Mouse (Mus musculus): ENCODE measurements at regions not wholly inside any gene's neighbourhood (a gene's known extent, or its start where the extent isn't known, plus 50 kb on each side); places are given as distances from the start of the nearest gene placed in this dataset.

GRCm38 (mm10) chr1:76466562-76466961 is 920.5 kb downstream of the Slc4a3 start:
- in situ Hi-C loops (cut with MboI; ENCODE audit: low sequenced_read_pairs in 2 of 2, unreplicated experiment in 2 of 2) = no loop called here
- TF ChIP-seq ZC3H11A (IDR thresholded peaks at IDR 0.05; ENCODE audit: borderline replicate concordance, low read depth, low read length) = no peak
- Histone ChIP-seq H3K4me3 (ENCODE audit: insufficient read depth in 1 of 2, low read depth in 1 of 2, low read length in 2 of 2, poor library complexity in 1 of 2, severe bottlenecking in 1 of 2) (no peak overlapping the region), H3K9me3 (ENCODE audit: control insufficient read depth, insufficient read depth, low read depth, low read length) (no peaks in the 10 kb centered on the region), H3K27ac (ENCODE audit: insufficient read depth, low read depth, low read length, poor library complexity, severe bottlenecking) (no peak overlapping the region), H3K36me3 (ENCODE audit: control insufficient read depth, insufficient read depth, low read length, poor library complexity, severe bottlenecking) (no peaks in the 10 kb centered on the region), H3K9ac (ENCODE audit: insufficient read depth, low read depth, low read length, poor library complexity, severe bottlenecking) (no peak overlapping the region), H3K4me1 (ENCODE audit: control insufficient read depth in 2 of 2, insufficient read depth in 2 of 2, low read length in 2 of 2, poor library complexity in 1 of 2) (no peaks in the 10 kb centered on the region)
- DNase-seq (ENCODE audit: low read depth, low spot score) = no peak

GRCm38 (mm10) chr1:76484193-76484592 is 938.1 kb downstream of the Slc4a3 start:
- no peak for DNase-seq (ENCODE audit: low read depth, low spot score)
- H3K4me3 ChIP-seq (ENCODE audit: insufficient read depth in 1 of 2, low read depth in 1 of 2, low read length in 2 of 2, poor library complexity in 1 of 2, severe bottlenecking in 1 of 2) = no peak overlapping the region
- TF ChIP-seq CHD2 (IDR thresholded peaks at IDR 0.05; ENCODE audit: low read depth, low read length) = no peak
- no peak for TF ChIP-seq ZC3H11A (IDR thresholded peaks at IDR 0.05; ENCODE audit: borderline replicate concordance, low read depth, low read length)
- no peak for TF ChIP-seq HCFC1 (IDR thresholded peaks at IDR 0.05; ENCODE audit: borderline replicate concordance, insufficient read depth, low read length)
- no peak for TF ChIP-seq MAFK (IDR thresholded peaks at IDR 0.05; ENCODE audit: insufficient read depth, low read depth, low read length)
- TF ChIP-seq ZNF384 (IDR thresholded peaks at IDR 0.05; ENCODE audit: low read depth, low read length) = no peak
- no peaks in the 10 kb centered on the region for H3K4me1 ChIP-seq (ENCODE audit: control insufficient read depth in 2 of 2, insufficient read depth in 2 of 2, low read length in 2 of 2, poor library complexity in 1 of 2)
- in situ Hi-C loops (cut with MboI; ENCODE audit: low sequenced_read_pairs in 2 of 2, unreplicated experiment in 2 of 2) = no loop called here
- no peaks in the 10 kb centered on the region for H3K36me3 ChIP-seq (ENCODE audit: control insufficient read depth, insufficient read depth, low read length, poor library complexity, severe bottlenecking)
- no peak overlapping the region for H3K27ac ChIP-seq (ENCODE audit: insufficient read depth, low read depth, low read length, poor library complexity, severe bottlenecking)
- no peaks in the 10 kb centered on the region for H3K9me3 ChIP-seq (ENCODE audit: control insufficient read depth, insufficient read depth, low read depth, low read length)
- no peak overlapping the region for H3K9ac ChIP-seq (ENCODE audit: insufficient read depth, low read depth, low read length, poor library complexity, severe bottlenecking)

GRCm38 (mm10) chr1:76487481-76487880 is 941.4 kb downstream of the Slc4a3 start:
- H3K36me3 ChIP-seq (ENCODE audit: control insufficient read depth, insufficient read depth, low read length, poor library complexity, severe bottlenecking) = no peaks in the 10 kb centered on the region
- in situ Hi-C loops (cut with MboI; ENCODE audit: low sequenced_read_pairs in 2 of 2, unreplicated experiment in 2 of 2) = no loop called here
- no peak overlapping the region for H3K27ac ChIP-seq (ENCODE audit: insufficient read depth, low read depth, low read length, poor library complexity, severe bottlenecking)
- no peak for DNase-seq (ENCODE audit: low read depth, low spot score)
- no peaks in the 10 kb centered on the region for H3K4me1 ChIP-seq (ENCODE audit: control insufficient read depth in 2 of 2, insufficient read depth in 2 of 2, low read length in 2 of 2, poor library complexity in 1 of 2)
- H3K4me3 ChIP-seq (ENCODE audit: insufficient read depth in 1 of 2, low read depth in 1 of 2, low read length in 2 of 2, poor library complexity in 1 of 2, severe bottlenecking in 1 of 2) = no peak overlapping the region
- H3K9me3 ChIP-seq (ENCODE audit: control insufficient read depth, insufficient read depth, low read depth, low read length) = no peaks in the 10 kb centered on the region
- TF ChIP-seq ZNF384 (IDR thresholded peaks at IDR 0.05; ENCODE audit: low read depth, low read length) (no peak), CHD2 (IDR thresholded peaks at IDR 0.05; ENCODE audit: low read depth, low read length) (no peak), MAFK (IDR thresholded peaks at IDR 0.05; ENCODE audit: insufficient read depth, low read depth, low read length) (no peak), ZC3H11A (IDR thresholded peaks at IDR 0.05; ENCODE audit: borderline replicate concordance, low read depth, low read length) (no peak), HCFC1 (IDR thresholded peaks at IDR 0.05; ENCODE audit: borderline replicate concordance, insufficient read depth, low read length) (no peak)
- H3K9ac ChIP-seq (ENCODE audit: insufficient read depth, low read depth, low read length, poor library complexity, severe bottlenecking) = no peak overlapping the region

GRCm38 (mm10) chr1:76489681-76490492 is 943.8 kb downstream of the Slc4a3 start:
- DNase-seq (ENCODE audit: low read depth, low spot score) = no peak
- Histone ChIP-seq H3K9ac (ENCODE audit: insufficient read depth, low read depth, low read length, poor library complexity, severe bottlenecking) (no peak overlapping the region), H3K4me3 (ENCODE audit: insufficient read depth in 1 of 2, low read depth in 1 of 2, low read length in 2 of 2, poor library complexity in 1 of 2, severe bottlenecking in 1 of 2) (no peak overlapping the region), H3K27ac (ENCODE audit: insufficient read depth, low read depth, low read length, poor library complexity, severe bottlenecking) (no peak overlapping the region), H3K4me1 (ENCODE audit: control insufficient read depth in 2 of 2, insufficient read depth in 2 of 2, low read length in 2 of 2, poor library complexity in 1 of 2) (no peaks in the 10 kb centered on the region), H3K36me3 (ENCODE audit: control insufficient read depth, insufficient read depth, low read length, poor library complexity, severe bottlenecking) (no peaks in the 10 kb centered on the region), H3K9me3 (ENCODE audit: control insufficient read depth, insufficient read depth, low read depth, low read length) (no peaks in the 10 kb centered on the region)
- TF ChIP-seq CHD2 (IDR thresholded peaks at IDR 0.05; ENCODE audit: low read depth, low read length) (no peak), ZNF384 (IDR thresholded peaks at IDR 0.05; ENCODE audit: low read depth, low read length) (no peak), MAFK (IDR thresholded peaks at IDR 0.05; ENCODE audit: insufficient read depth, low read depth, low read length) (no peak), HCFC1 (IDR thresholded peaks at IDR 0.05; ENCODE audit: borderline replicate concordance, insufficient read depth, low read length) (no peak), ZC3H11A (IDR thresholded peaks at IDR 0.05; ENCODE audit: borderline replicate concordance, low read depth, low read length) (no peak)
- in situ Hi-C loops (cut with MboI; ENCODE audit: low sequenced_read_pairs in 2 of 2, unreplicated experiment in 2 of 2) = no loop called here

- Histone ChIP-seq H3K27ac (ENCODE audit: insufficient read depth, low read depth, low read length, poor library complexity, severe bottlenecking) (no peak overlapping the region), H3K4me1 (ENCODE audit: control insufficient read depth in 2 of 2, insufficient read depth in 2 of 2, low read length in 2 of 2, poor library complexity in 1 of 2) (no peaks in the 10 kb centered on the region), H3K36me3 (ENCODE audit: control insufficient read depth, insufficient read depth, low read length, poor library complexity, severe bottlenecking) (no peaks in the 10 kb centered on the region), H3K4me3 (ENCODE audit: insufficient read depth in 1 of 2, low read depth in 1 of 2, low read length in 2 of 2, poor library complexity in 1 of 2, severe bottlenecking in 1 of 2) (no peak overlapping the region), H3K9ac (ENCODE audit: insufficient read depth, low read depth, low read length, poor library complexity, severe bottlenecking) (no peak overlapping the region), H3K9me3 (ENCODE audit: control insufficient read depth, insufficient read depth, low read depth, low read length) (no peaks in the 10 kb centered on the region)
- in situ Hi-C loops (cut with MboI; ENCODE audit: low sequenced_read_pairs in 2 of 2, unreplicated experiment in 2 of 2) = no loop called here
- no peak for DNase-seq (ENCODE audit: low read depth, low spot score)
- TF ChIP-seq MAFK (IDR thresholded peaks at IDR 0.05; ENCODE audit: insufficient read depth, low read depth, low read length) (no peak), ZC3H11A (IDR thresholded peaks at IDR 0.05; ENCODE audit: borderline replicate concordance, low read depth, low read length) (no peak), HCFC1 (IDR thresholded peaks at IDR 0.05; ENCODE audit: borderline replicate concordance, insufficient read depth, low read length) (no peak), CHD2 (IDR thresholded peaks at IDR 0.05; ENCODE audit: low read depth, low read length) (no peak), ZNF384 (IDR thresholded peaks at IDR 0.05; ENCODE audit: low read depth, low read length) (no peak)
Measured at GRCm38 (mm10) chr1:76490719-76491118, 944.7 kb downstream of the Slc4a3 start.

Measured in ES-E14 (cell line).